Mouse (Mus musculus) megakaryocyte progenitor cell, adult 5-6 weeks (primary cell): ENCODE measurements around the gene Ssr4. TPM values are rescaled to one million over a fixed set of nuclear protein-coding genes. Genes with fewer than 3 reads are reported as not detected.

ENCODE experiments used
- ATAC-seq: replicated peaks from 2 replicates; pipeline ENCODE4 v1.8.0; 2016; ENCODE audit warnings: mild to moderate bottlenecking, moderate TSS enrichment, inconsistent platforms; ENCODE audit not compliant: poor library complexity
- total RNA-seq, 2 experiments: library from RNA; stranded (forward) in 1 of 2; stranded (reverse) in 1 of 2; fragments of 157-497, 149-512 nt in 1 of 2; fragments of 200-1000 nt in 1 of 2; gene quantifications; 2 replicates each; pipeline versions ENCODE4 v1.2.3 to v1.2.4; 2015 to 2017

Ssr4 gene
- total RNA-seq, 2 experiments from 2014 or later: 337 to 537 TPM

DNA sequence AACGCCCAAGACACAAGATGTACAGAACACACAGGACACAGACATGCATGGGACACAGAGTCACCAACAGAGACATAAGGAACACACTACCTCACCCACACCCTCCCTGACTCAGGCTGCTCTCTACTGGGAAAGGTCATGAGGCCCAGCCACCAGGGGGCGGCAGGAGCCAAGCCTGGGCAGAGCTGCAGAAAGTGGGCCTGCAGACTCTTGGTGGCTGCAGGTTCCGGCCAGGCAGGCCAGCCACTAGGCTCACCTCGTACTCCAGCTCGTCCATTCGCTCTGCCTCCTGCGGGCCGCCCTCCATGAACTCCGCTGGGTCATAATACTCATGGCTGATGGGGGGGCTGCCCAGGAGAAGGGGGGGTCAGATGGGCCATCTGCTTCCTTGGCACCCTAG is 11.7 kb downstream of the Ssr4 start:
- ATAC-seq: peak; percentile 97

- ATAC-seq: no peak
These were observed 19.0 kb downstream of the Ssr4 start for GRCm38 (mm10) chrX:73805814-73806213.

- no peak for ATAC-seq
These were observed 28.2 kb downstream of the Ssr4 start for GRCm38 (mm10) chrX:73815072-73815471.

DNA sequence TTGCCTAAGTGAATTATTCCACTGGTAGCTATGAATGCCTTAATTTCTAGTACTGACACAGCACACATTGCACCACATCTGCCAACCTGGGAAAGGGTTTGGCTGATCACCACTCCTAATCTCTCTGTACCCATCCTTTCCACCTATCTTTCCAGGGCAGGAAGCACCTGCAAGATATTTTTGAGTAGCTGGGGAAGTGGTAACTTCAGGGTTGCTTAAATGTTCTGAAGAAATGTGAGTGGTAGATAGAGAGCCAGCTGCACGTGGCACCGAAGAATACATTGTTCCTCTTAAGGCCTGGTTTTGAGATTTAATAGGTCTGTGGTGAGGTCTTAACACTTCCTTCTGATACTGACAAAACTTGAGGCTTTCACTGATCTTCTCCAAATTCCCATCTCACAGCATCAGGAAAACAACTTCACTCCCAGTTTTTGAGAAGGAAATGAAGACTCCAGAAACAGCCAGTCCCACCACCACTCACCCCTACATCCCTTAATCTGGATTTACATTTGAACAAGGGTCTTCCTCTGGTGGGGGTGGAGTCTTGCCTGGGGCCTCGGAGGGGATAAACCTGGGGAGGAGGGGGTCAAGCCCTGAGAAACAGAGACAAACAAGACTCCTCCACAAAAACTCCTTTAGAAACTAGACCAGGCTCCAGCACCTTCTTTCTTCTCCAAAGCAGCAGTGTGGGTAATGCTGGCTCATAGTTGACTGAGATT is 29.9 kb downstream of the Ssr4 start:
- ATAC-seq: peak; percentile 96

GRCm38 (mm10) chrX:73823747-73824146 is 36.9 kb downstream of the Ssr4 start:
- no peak for ATAC-seq

DNA sequence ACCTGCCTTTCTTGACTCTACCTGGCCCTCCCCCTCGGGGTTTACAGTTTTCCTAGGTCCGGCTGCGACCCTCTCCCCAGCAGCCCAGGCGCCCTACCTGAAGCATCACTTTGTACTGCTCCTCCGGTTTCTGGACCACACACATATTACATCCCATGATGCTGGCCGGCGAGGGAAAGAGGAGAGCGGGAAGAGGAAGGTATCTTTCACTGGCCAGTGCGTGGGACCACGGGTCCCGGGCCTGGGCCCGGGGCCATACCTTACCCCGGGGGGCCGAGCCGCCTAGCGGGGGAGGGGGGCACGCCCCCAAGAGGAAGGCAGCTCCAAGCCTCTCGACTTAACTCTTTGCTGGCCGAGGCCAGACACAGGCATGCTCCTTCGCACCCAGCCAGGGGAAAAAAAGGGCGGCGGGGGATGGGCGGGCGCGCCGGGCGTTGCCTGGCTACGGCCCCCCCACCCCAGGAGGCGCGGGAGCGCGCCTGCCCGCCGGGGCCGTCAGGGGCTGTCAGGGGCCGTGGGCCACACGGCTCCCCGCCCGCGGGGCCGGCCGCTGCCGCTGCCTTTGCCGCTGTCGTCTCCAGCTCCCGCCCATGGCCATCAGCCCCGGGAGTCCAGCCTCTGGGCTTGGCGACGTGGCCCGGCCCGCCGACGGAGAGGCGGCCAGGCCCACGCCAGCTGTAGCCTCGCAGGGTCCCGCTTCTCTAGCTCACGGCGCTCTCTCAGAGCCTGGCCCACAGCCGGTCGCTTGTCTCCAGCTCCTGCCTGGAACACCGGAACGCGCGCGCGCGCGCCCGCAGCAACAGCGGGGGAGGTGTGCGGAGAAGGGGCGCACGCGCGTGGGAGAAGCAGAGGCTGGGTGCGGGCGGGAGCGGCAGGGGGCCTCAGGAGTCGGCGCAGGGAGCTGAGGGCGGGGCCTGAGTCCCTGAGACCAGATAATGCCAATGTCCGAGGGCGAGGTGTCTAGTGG is 37.6 kb downstream of the Ssr4 start, which contains the start of gene Pdzd4:
TSS of gene Pdzd4 (minus strand) at position 785 of the 967 bp plus-strand sequence.
- peak; percentile 46; the same call in 1 of the 2 replicates for ATAC-seq

DNA sequence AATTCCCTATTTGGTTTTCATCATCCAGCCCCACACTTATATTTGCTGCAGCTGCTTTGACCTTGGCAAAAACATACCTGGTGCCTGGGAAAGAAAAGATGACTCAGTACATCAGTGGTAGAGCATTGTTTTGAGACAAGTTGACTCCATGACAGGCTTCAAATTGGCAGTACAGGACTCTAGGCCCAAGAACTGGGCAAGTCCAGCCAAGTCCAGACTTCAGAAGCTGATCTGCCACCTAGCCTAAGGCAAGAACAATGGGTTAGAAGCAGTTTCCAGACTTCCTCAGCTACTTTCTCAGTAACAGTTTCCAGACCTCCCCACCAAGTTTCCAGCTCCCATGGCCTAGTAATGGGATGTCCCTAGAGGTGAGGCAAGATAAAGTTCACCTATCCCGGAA is 48.9 kb downstream of the Ssr4 start:
- no peak for ATAC-seq

DNA sequence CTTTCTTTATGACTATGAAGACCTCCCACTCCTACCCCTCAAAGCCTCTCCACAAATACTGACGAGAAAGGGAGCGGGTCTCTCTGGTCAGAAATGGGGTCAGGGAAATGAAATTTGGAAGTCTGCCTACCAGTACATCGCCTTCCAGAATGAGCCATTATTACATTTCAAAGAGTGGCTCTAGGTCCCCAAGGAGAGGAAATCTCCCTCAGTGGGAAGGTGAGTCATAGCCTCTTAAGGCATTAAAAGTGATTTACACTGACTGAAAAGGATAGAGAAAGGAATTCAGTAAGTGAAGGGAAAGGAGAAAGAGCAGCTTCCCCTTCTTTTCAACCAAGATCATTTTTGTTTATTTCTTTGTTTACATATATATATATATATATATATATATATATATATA is 49.9 kb downstream of the Ssr4 start:
- ATAC-seq: no peak

Other genes with a start within 250 kb of the Ssr4 start
- 0.22 and 0.67 TPM in 2 replicates for gene Dusp9, start 147.6 kb upstream of the Ssr4 start, total RNA-seq (2015)
- 0.44 and 0.67 TPM in 2 replicates for gene Dusp9, start 147.6 kb upstream of the Ssr4 start, total RNA-seq (2017)
- gene Pnck, start 126.9 kb upstream of the Ssr4 start, total RNA-seq (2015): 0.71 and 1.2 TPM in 2 replicates
- 0.21 TPM in 1 of 2 replicates, not detected in the other for gene Pnck, start 126.9 kb upstream of the Ssr4 start, total RNA-seq (2017)
- 0.07 and 0.61 TPM in 2 replicates for gene Slc6a8, start 113.9 kb upstream of the Ssr4 start, total RNA-seq (2015)
- 0.04 TPM in 1 of 2 replicates, not detected in the other for gene Slc6a8, start 113.9 kb upstream of the Ssr4 start, total RNA-seq (2017)
- gene Bcap31, start 70.9 kb upstream of the Ssr4 start, total RNA-seq (2015): 265 and 285 TPM in 2 replicates
- gene Bcap31, start 70.9 kb upstream of the Ssr4 start, total RNA-seq (2017): 218 and 226 TPM in 2 replicates
- 34.7 and 37.8 TPM in 2 replicates for gene Abcd1, start 70.4 kb upstream of the Ssr4 start, total RNA-seq (2015)
- gene Abcd1, start 70.4 kb upstream of the Ssr4 start, total RNA-seq (2017): 13.6 and 19.4 TPM in 2 replicates
- gene Plxnb3, start 29.9 kb upstream of the Ssr4 start, total RNA-seq (2015): not detected in 2 replicates
- 0.50 TPM in 1 of 2 replicates, not detected in the other for gene Plxnb3, start 29.9 kb upstream of the Ssr4 start, total RNA-seq (2017)
- not detected in 2 replicates for gene Srpk3, start 12.6 kb upstream of the Ssr4 start, total RNA-seq (2015)
- gene Srpk3, start 12.6 kb upstream of the Ssr4 start, total RNA-seq (2017): 0.20 TPM in 1 of 2 replicates, not detected in the other
- 376 and 396 TPM in 2 replicates for gene Idh3g, start 131 bp upstream of the Ssr4 start, total RNA-seq (2015)
- 231 and 238 TPM in 2 replicates for gene Idh3g, start 131 bp upstream of the Ssr4 start, total RNA-seq (2017)
- gene Pdzd4, start 37.9 kb downstream of the Ssr4 start, total RNA-seq (2015): 0.32 and 0.51 TPM in 2 replicates
- gene Pdzd4, start 37.9 kb downstream of the Ssr4 start, total RNA-seq (2017): 1.2 and 2.1 TPM in 2 replicates
- gene Avpr2, start 105.1 kb downstream of the Ssr4 start, total RNA-seq (2015): not detected in 2 replicates
- 0.12 and 0.30 TPM in 2 replicates for gene Avpr2, start 105.1 kb downstream of the Ssr4 start, total RNA-seq (2017)
- gene L1cam, start 109.1 kb downstream of the Ssr4 start, total RNA-seq (2015): 1.3 and 1.5 TPM in 2 replicates
- gene L1cam, start 109.1 kb downstream of the Ssr4 start, total RNA-seq (2017): 0.17 and 0.46 TPM in 2 replicates
- gene Arhgap4, start 134.8 kb downstream of the Ssr4 start, total RNA-seq (2015): 21.8 and 25.2 TPM in 2 replicates
- gene Arhgap4, start 134.8 kb downstream of the Ssr4 start, total RNA-seq (2017): 39.2 and 40.1 TPM in 2 replicates
- 115 and 125 TPM in 2 replicates for gene Naa10, start 134.9 kb downstream of the Ssr4 start, total RNA-seq (2015)
- gene Naa10, start 134.9 kb downstream of the Ssr4 start, total RNA-seq (2017): 169 and 186 TPM in 2 replicates
- gene Renbp, start 143.8 kb downstream of the Ssr4 start, total RNA-seq (2015): 7.5 and 7.6 TPM in 2 replicates
- gene Renbp, start 143.8 kb downstream of the Ssr4 start, total RNA-seq (2017): 17.6 and 33.4 TPM in 2 replicates
- gene Hcfc1, start 179.3 kb downstream of the Ssr4 start, total RNA-seq (2015): 125 and 129 TPM in 2 replicates
- 52.3 and 61.8 TPM in 2 replicates for gene Hcfc1, start 179.3 kb downstream of the Ssr4 start, total RNA-seq (2017)
- 74.6 and 83.9 TPM in 2 replicates for gene Irak1, start 236.9 kb downstream of the Ssr4 start, total RNA-seq (2015)
- gene Irak1, start 236.9 kb downstream of the Ssr4 start, total RNA-seq (2017): 53.9 and 57.1 TPM in 2 replicates